Mouse (Mus musculus) liver, embryonic 14.5 days (tissue): Measurements from ENCODE around the gene Ppp1r15a. TPM values are rescaled to one million over a fixed set of nuclear protein-coding genes. Genes with fewer than 3 reads are reported as not detected.

ENCODE experiments used
- ATAC-seq: fragments of 200-750 bp; cut with Nextera tagmentation; 2 replicates; pipeline ENCODE4 v1.8.0; 2017; ENCODE audit warnings: moderate number of reproducible peaks, mild to moderate bottlenecking, moderate library complexity; ENCODE audit not compliant: insufficient read depth
- DNase-seq, 3 experiments: peaks; one replicate each; pipeline ENCODE4 v3.0.0-alpha.2; 2012 to 2013; ENCODE audit warnings: low read depth in 3 of 3, low spot score in 3 of 3
- H3K27ac ChIP-seq: fragments of 300-500 bp; sonication (generic); 2 replicates; pipeline ENCODE4 v1.5.1; 2014; ENCODE audit warnings: moderate library complexity, mild to moderate bottlenecking, control low read depth, inconsistent platforms
- H3K27me3 ChIP-seq: fragments of 300-500 bp; sonication (generic); 2 replicates; pipeline ENCODE4 v1.6.1; 2014; ENCODE audit warnings: mild to moderate bottlenecking, low read length, moderate library complexity; ENCODE audit not compliant: control insufficient read depth, insufficient read depth
- H3K36me3 ChIP-seq: fragments of 300-500 bp; sonication (generic); replicated peaks from 2 replicates; pipeline ENCODE4 v1.6.1; 2014; ENCODE audit warnings: low read depth; ENCODE audit not compliant: control insufficient read depth, insufficient read depth
- H3K4me1 ChIP-seq, 2 experiments: fragments of 200-500 bp in 1 of 2; fragments of 300-500 bp in 1 of 2; sonication (generic) in 1 of 2; replicated peaks; 2 replicates each; pipeline ENCODE4 v1.6.1; 2012 to 2014; ENCODE audit warnings: antibody characterized with exemption in 1 of 2, inconsistent platforms in 1 of 2, low read length in 1 of 2; ENCODE audit not compliant: control insufficient read depth in 2 of 2, insufficient read depth in 2 of 2
- H3K4me2 ChIP-seq: fragments of 300-500 bp; sonication (generic); 2 replicates; pipeline ENCODE4 v1.6.1; 2014; ENCODE audit warnings: low read depth, mild to moderate bottlenecking, control low read depth, moderate library complexity
- H3K4me3 ChIP-seq, 2 experiments: fragments of 200-500 bp in 1 of 2; fragments of 300-500 bp in 1 of 2; sonication (generic) in 1 of 2; 2 replicates each; pipeline ENCODE4 v1.5.1; 2012 to 2014; ENCODE audit warnings: low read depth in 2 of 2, low read length in 2 of 2, mild to moderate bottlenecking in 2 of 2, control low read depth in 1 of 2, inconsistent platforms in 1 of 2, moderate library complexity in 1 of 2; ENCODE audit not compliant: insufficient read depth in 1 of 2
- H3K9ac ChIP-seq: fragments of 300-500 bp; sonication (generic); replicated peaks from 2 replicates; pipeline ENCODE4 v1.6.1; 2014; ENCODE audit warnings: mild to moderate bottlenecking, control low read depth, moderate library complexity
- H3K9me3 ChIP-seq: fragments of 300-500 bp; sonication (generic); 2 replicates; pipeline ENCODE4 v1.6.1; 2016; ENCODE audit warnings: low read length, mixed read lengths; ENCODE audit not compliant: control insufficient read depth
- CTCF ChIP-seq: IDR thresholded peaks from 2 replicates; pipeline ENCODE4 v1.5.1; 2016; ENCODE audit warnings: antibody characterized with exemption, low read depth, control low read depth
- EP300 ChIP-seq: IDR thresholded peaks from 2 replicates; pipeline ENCODE4 v1.6.1; 2016; ENCODE audit warnings: antibody characterized with exemption, low read depth
- WGBS: fragments of 180-500 bp; shearing (Covaris S2); extraction: QIAGEN DNeasy Blood & Tissue Kit; methylation state at CpG from one replicate; pipeline ENCODE4 v1.1.7; 2014; ENCODE audit not compliant: insufficient replicate concordance; 5-methylcytosine and 5-hydroxymethylcytosine counted together
- polyA plus RNA-seq, 2 experiments: library from polyadenylated mRNA; depleted of rRNA in 1 of 2; stranded (reverse) in 1 of 2; unstranded in 1 of 2; fragments of >200 nt; fragmentation: Nextera tagmentation in 1 of 2; extraction: Ambion mirVana in 1 of 2; gene quantifications; 2 replicates each; pipeline versions ENCODE4 v1.2.1 to v1.2.3; 2012 to 2014

Ppp1r15a gene
- polyA plus RNA-seq, 2 experiments: 140 to 165 TPM

GRCm38 (mm10) chr7:45550821-45551511 lies 24.9 kb upstream of the Ppp1r15a start:
- TF ChIP-seq EP300 (no peak), CTCF (no peak)

GRCm38 (mm10) chr7:45549641-45550436 lies 23.8 kb upstream of the Ppp1r15a start:
- Histone ChIP-seq H3K9me3 (no peaks in the 10 kb centered on the region), H3K4me3 (no peak overlapping the region), H3K27ac (no peak overlapping the region), H3K9ac (no peak overlapping the region), H3K36me3 (no peaks in the 10 kb centered on the region), H3K4me2 (no peak overlapping the region), H3K27me3 (no peaks in the 10 kb centered on the region), H3K4me1 (no peaks in the 10 kb centered on the region)
- WGBS: 77% methylated on average over 16 of the region's 16 CpGs
- DNase-seq (no peak), ATAC-seq (no peak)
- no peak for TF ChIP-seq EP300
- no peak for TF ChIP-seq CTCF

More at GRCm38 (mm10) chr7:45550821-45551511, 24.9 kb upstream of the Ppp1r15a start:
- Histone ChIP-seq H3K9ac (no peak overlapping the region), H3K9me3 (no peaks in the 10 kb centered on the region), H3K36me3 (no peaks in the 10 kb centered on the region), H3K4me3 (no peak overlapping the region), H3K27me3 (no peaks in the 10 kb centered on the region), H3K4me2 (no peak overlapping the region), H3K27ac (no peak overlapping the region), H3K4me1 (no peaks in the 10 kb centered on the region)
- WGBS: 67% methylated on average over 11 of the region's 11 CpGs
- no peak for DNase-seq
- ATAC-seq: no peak

DNA sequence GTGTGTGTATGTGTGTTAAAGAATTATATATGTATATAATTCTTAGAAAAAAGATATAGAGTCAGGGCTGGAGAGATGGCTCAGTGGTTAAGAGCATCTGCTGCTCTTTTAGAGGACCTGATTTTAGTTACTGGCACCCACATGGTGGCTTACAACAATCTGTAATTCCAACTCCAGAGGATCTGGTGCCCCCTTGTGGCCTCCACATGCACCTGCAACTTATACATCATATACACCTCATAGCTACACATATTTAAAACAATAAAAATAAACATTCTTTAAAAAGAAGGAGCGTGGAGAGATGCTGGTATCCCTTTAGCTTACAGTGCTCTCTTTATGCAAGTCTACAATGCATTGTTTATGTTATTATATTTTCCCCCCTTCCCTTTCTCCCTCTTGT lies 18.5 kb upstream of the Ppp1r15a start:
- 59% methylated on average over 1 of the region's 1 CpGs for WGBS
- DNase-seq: no peak

GRCm38 (mm10) chr7:45540213-45540612 lies 14.1 kb upstream of the Ppp1r15a start:
- Histone ChIP-seq H3K27me3 (no peaks in the 10 kb centered on the region), H3K27ac (no peak overlapping the region), H3K36me3 (no peaks in the 10 kb centered on the region), H3K9ac (no peak overlapping the region), H3K4me2 (no peak overlapping the region), H3K4me1 (peaks cover 0 to 4% of the 10 kb centered on the region in 2 experiments; a peak in 2 of 4 replicates), H3K4me3 (no peak overlapping the region), H3K9me3 (peaks cover 3% of the 10 kb centered on the region; the same call in 1 of the 2 replicates)
- ATAC-seq (no peak), DNase-seq (no peak)
- 61% methylated on average over 2 of the region's 2 CpGs for WGBS
- TF ChIP-seq CTCF (no peak), EP300 (no peak)

More for the DNA sequence above, 18.5 kb upstream of the Ppp1r15a start:
- peak; percentile 47; the same call in 1 of the 2 replicates for TF ChIP-seq CTCF
- no peak for TF ChIP-seq EP300
- ATAC-seq: no peak
- Histone ChIP-seq H3K27ac (no peak overlapping the region), H3K9me3 (peaks cover 3% of the 10 kb centered on the region; the same call in 1 of the 2 replicates), H3K36me3 (no peaks in the 10 kb centered on the region), H3K4me1 (no peaks in the 10 kb centered on the region), H3K27me3 (no peaks in the 10 kb centered on the region), H3K4me2 (no peak overlapping the region), H3K9ac (no peak overlapping the region), H3K4me3 (no peak overlapping the region)

DNA sequence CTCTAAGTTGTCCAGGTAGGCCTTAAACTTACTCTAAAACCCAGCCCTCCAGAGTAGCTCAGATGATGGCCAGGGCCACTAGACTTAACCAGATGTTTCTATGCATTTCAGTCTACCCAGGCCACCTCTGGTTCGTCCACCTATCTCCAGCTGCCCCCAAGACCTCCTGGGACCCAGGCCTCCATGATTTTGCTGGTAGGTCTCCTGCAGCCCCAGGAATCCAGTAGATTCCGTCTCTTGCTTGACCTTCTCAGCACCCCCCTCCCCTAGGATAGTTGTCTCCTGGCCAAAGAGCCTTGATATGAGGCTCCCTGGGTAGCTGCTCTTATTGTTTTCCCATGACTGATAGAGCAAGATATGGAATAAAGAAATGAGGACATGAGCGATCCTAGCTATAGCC lies 13.0 kb upstream of the Ppp1r15a start:
- H3K4me3 ChIP-seq: no peak overlapping the region
- H3K9ac ChIP-seq: no peak overlapping the region
- H3K4me2 ChIP-seq: no peak overlapping the region
- H3K36me3 ChIP-seq: no peaks in the 10 kb centered on the region
- DNase-seq: no peak
- TF ChIP-seq EP300 (no peak), CTCF (no peak)
- no peak overlapping the region for H3K27ac ChIP-seq
- no peaks in the 10 kb centered on the region for H3K27me3 ChIP-seq
- WGBS: 61% methylated on average over 3 of the region's 3 CpGs
- ATAC-seq: no peak
- no peaks in the 10 kb centered on the region for H3K9me3 ChIP-seq
- peaks cover 0 to 4% of the 10 kb centered on the region in 2 experiments; a peak in 2 of 4 replicates for H3K4me1 ChIP-seq
